ENCODE assay signal across 23 mouse cellular contexts in genomic region chr6:32890726-32891125, GRCm38 (mm10).
"Had no signal": no experiment of that assay in that cellular context is flagged by ENCODE, and none has a peak within 500 bp of the region (broad histone marks: within the 10 kb centered on the region; RNA-seq: fewer than 3 reads in every experiment).

No protein-coding gene starts in this region.

- H3K27ac ChIP-seq: limb, embryonic 12.5 days; limb, embryonic 15.5 days; liver, embryonic 15.5 days; lung, embryonic 15.5 days; midbrain, embryonic 12.5 days; midbrain, embryonic 15.5 days; neural tube, embryonic 12.5 days; neural tube, embryonic 15.5 days; stomach, embryonic 15.5 days had no signal

- H3K9me3 ChIP-seq: limb, embryonic 12.5 days; limb, embryonic 15.5 days; liver, embryonic 15.5 days; lung, embryonic 15.5 days; megakaryocyte, embryonic 14.5 days; midbrain, embryonic 12.5 days; midbrain, embryonic 15.5 days; neural tube, embryonic 12.5 days; neural tube, embryonic 15.5 days; stomach, embryonic 15.5 days had no signal

- H3K27me3 ChIP-seq: limb, embryonic 12.5 days; limb, embryonic 15.5 days; liver, embryonic 15.5 days; lung, embryonic 15.5 days; megakaryocyte, embryonic 14.5 days; midbrain, embryonic 12.5 days; midbrain, embryonic 15.5 days; neural tube, embryonic 12.5 days; neural tube, embryonic 15.5 days; stomach, embryonic 15.5 days had no signal

- H3K9ac ChIP-seq: limb, embryonic 12.5 days; limb, embryonic 15.5 days; liver, embryonic 15.5 days; lung, embryonic 15.5 days; midbrain, embryonic 12.5 days; midbrain, embryonic 15.5 days; neural tube, embryonic 12.5 days; neural tube, embryonic 15.5 days; stomach, embryonic 15.5 days had no signal

- H3K4me3 ChIP-seq: limb, embryonic 12.5 days; limb, embryonic 15.5 days; liver, embryonic 15.5 days; lung, embryonic 15.5 days; megakaryocyte, embryonic 14.5 days; midbrain, embryonic 12.5 days; midbrain, embryonic 15.5 days; neural tube, embryonic 12.5 days; neural tube, embryonic 15.5 days; stomach, embryonic 15.5 days had no signal

- H3K4me1 ChIP-seq: limb, embryonic 15.5 days; lung, embryonic 15.5 days; midbrain, embryonic 12.5 days; neural tube, embryonic 12.5 days; neural tube, embryonic 15.5 days; stomach, embryonic 15.5 days had no signal

- DNase-seq: kidney, postnatal 4 days; left cerebral cortex, postnatal 4 days; lung, adult 18-20 months; lung, postnatal 10 days; lung, postnatal 36 days; right cerebral cortex, adult 18-20 months; right cerebral cortex, postnatal 14 days; right cerebral cortex, postnatal 4 days; spleen, adult 18-20 months; thymus, postnatal 25 days had no signal

- H3K4me2 ChIP-seq: limb, embryonic 12.5 days; limb, embryonic 15.5 days; liver, embryonic 11.5 days; liver, embryonic 15.5 days; lung, embryonic 15.5 days; midbrain, embryonic 12.5 days; midbrain, embryonic 15.5 days; neural tube, embryonic 12.5 days; neural tube, embryonic 15.5 days; stomach, embryonic 15.5 days had no signal

- ATAC-seq: inflammation-experienced regulatory T-cells, adult 6 months; intestine, embryonic 16.5 days; midbrain, embryonic 15.5 days had no signal

- H3K36me3 ChIP-seq: limb, embryonic 12.5 days; limb, embryonic 15.5 days; lung, embryonic 15.5 days; midbrain, embryonic 12.5 days; midbrain, embryonic 15.5 days; neural tube, embryonic 12.5 days; neural tube, embryonic 15.5 days; stomach, embryonic 15.5 days had no signal
